ENCODE assay signal across 21 mouse cellular contexts in genomic region chr13:44131916-44132315, GRCm38 (mm10).
DNase-seq lines count a peak whose midpoint lies in the region; ATAC-seq and TF ChIP-seq lines count a peak whose summit lies in the region.
"Had no signal": no experiment of that assay in that cellular context is flagged by ENCODE, and none has a peak within 500 bp of the region (broad histone marks: within the 10 kb centered on the region; RNA-seq: fewer than 3 reads in every experiment).

No protein-coding gene starts in this region.

- intact Hi-C loops in left cerebral cortex, postnatal 4 days (cut with DNase I), result no loop called here
- intact Hi-C loops in left cerebral cortex, postnatal 14 days (cut with DNase I), result no loop called here

- no peak overlapping the region for H3K27ac ChIP-seq in forebrain, embryonic 14.5 days (ENCODE audit: low read depth, low read length)
- no peak overlapping the region for H3K27ac ChIP-seq in forebrain, embryonic 11.5 days (ENCODE audit: low read depth, low read length)
- no peak overlapping the region for H3K27ac ChIP-seq in forebrain, postnatal 0 days (ENCODE audit: low read depth, low read length)
- H3K27ac ChIP-seq: embryonic facial prominence, embryonic 15.5 days; gastrocnemius, adult 2 months; hindbrain, embryonic 12.5 days; intestine, embryonic 15.5 days had no signal

- peak; percentile 46 for DNase-seq in forebrain, embryonic 14.5 days (ENCODE audit: low spot score)
- no peak for DNase-seq in forebrain, embryonic 11.5 days (ENCODE audit: low spot score)
- DNase-seq in left cerebral cortex, postnatal 4 days, result peak; percentile 58
- DNase-seq in left cerebral cortex, postnatal 14 days (ENCODE audit: low spot score in 2 of 2), result no peak
- peak; percentile 30 for DNase-seq in brain, embryonic 18.5 days (ENCODE audit: low read depth, low spot score)
- DNase-seq in forebrain, postnatal 0 days, result peak; percentile 62
- DNase-seq in ovary, postnatal 10 days (ENCODE audit: low spot score), result no peak
- DNase-seq: adrenal gland, adult 2 months; adrenal gland, postnatal 25 days; cerebellum, adult 11 months; cerebellum, adult 9-10 months; embryo, embryonic 11 days; gastrocnemius, adult 2 months; gastrocnemius, postnatal 25 days; heart, postnatal 10 days; heart, postnatal 4 days; kidney, adult 2 months had no signal

- H3K9ac ChIP-seq in forebrain, embryonic 14.5 days (ENCODE audit: low read length), result no peak overlapping the region
- H3K9ac ChIP-seq in forebrain, embryonic 11.5 days (ENCODE audit: low read length), result no peak overlapping the region
- no peak overlapping the region for H3K9ac ChIP-seq in forebrain, postnatal 0 days
- H3K9ac ChIP-seq: embryonic facial prominence, embryonic 15.5 days; hindbrain, embryonic 12.5 days; intestine, embryonic 15.5 days had no signal

- H3K27me3 ChIP-seq in forebrain, embryonic 14.5 days (replicated peaks; ENCODE audit: control insufficient read depth, insufficient read depth, low read length), result no peaks in the 10 kb centered on the region
- H3K27me3 ChIP-seq in forebrain, embryonic 11.5 days (ENCODE audit: control insufficient read depth, insufficient read depth, low read length), result no peaks in the 10 kb centered on the region
- H3K27me3 ChIP-seq in forebrain, postnatal 0 days (ENCODE audit: insufficient read depth, low read length), result no peaks in the 10 kb centered on the region
- H3K27me3 ChIP-seq: embryonic facial prominence, embryonic 15.5 days; hindbrain, embryonic 12.5 days; intestine, embryonic 15.5 days had no signal

- no peak overlapping the region for H3K4me2 ChIP-seq in forebrain, embryonic 14.5 days (ENCODE audit: low read length)
- no peak overlapping the region for H3K4me2 ChIP-seq in forebrain, embryonic 11.5 days (ENCODE audit: low read depth, low read length, severe bottlenecking)
- no peak overlapping the region for H3K4me2 ChIP-seq in forebrain, postnatal 0 days (ENCODE audit: low read depth)
- H3K4me2 ChIP-seq: embryonic facial prominence, embryonic 15.5 days; hindbrain, embryonic 12.5 days; intestine, embryonic 15.5 days had no signal

- no peaks in the 10 kb centered on the region for H3K4me1 ChIP-seq in forebrain, embryonic 14.5 days (ENCODE audit: control insufficient read depth, insufficient read depth, low read length)
- no peaks in the 10 kb centered on the region for H3K4me1 ChIP-seq in forebrain, embryonic 11.5 days (replicated peaks; ENCODE audit: control insufficient read depth, insufficient read depth, low read length)
- no peaks in the 10 kb centered on the region for H3K4me1 ChIP-seq in forebrain, postnatal 0 days (ENCODE audit: insufficient read depth)
- H3K4me1 ChIP-seq: intestine, embryonic 15.5 days had no signal

- WGBS in forebrain, embryonic 14.5 days, result 63% methylated on average over 5 of the region's 5 CpGs
- 85% methylated on average over 5 of the region's 5 CpGs for WGBS in forebrain, embryonic 11.5 days
- WGBS in forebrain, postnatal 0 days, result 37% methylated on average over 5 of the region's 5 CpGs

- no peak overlapping the region for H3K4me3 ChIP-seq in forebrain, embryonic 14.5 days (ENCODE audit: low read depth, low read length)
- H3K4me3 ChIP-seq in forebrain, embryonic 11.5 days (ENCODE audit: low read depth, low read length), result no peak overlapping the region
- no peak overlapping the region for H3K4me3 ChIP-seq in forebrain, postnatal 0 days (ENCODE audit: low read depth, low read length)
- H3K4me3 ChIP-seq: embryonic facial prominence, embryonic 15.5 days; erythroblast, embryonic 14.5 days; gastrocnemius, adult 2 months; hindbrain, embryonic 12.5 days; intestine, embryonic 15.5 days had no signal

- no peaks in the 10 kb centered on the region for H3K9me3 ChIP-seq in forebrain, embryonic 14.5 days (replicated peaks; ENCODE audit: control insufficient read depth, low read length)
- no peaks in the 10 kb centered on the region for H3K9me3 ChIP-seq in forebrain, embryonic 11.5 days (ENCODE audit: control insufficient read depth, low read length)
- no peaks in the 10 kb centered on the region for H3K9me3 ChIP-seq in forebrain, postnatal 0 days (ENCODE audit: low read length)
- H3K9me3 ChIP-seq: embryonic facial prominence, embryonic 15.5 days; hindbrain, embryonic 12.5 days; intestine, embryonic 15.5 days had no signal

- no peak for TF ChIP-seq CTCF in forebrain, postnatal 0 days (IDR thresholded peaks at IDR 0.05; ENCODE audit: low read depth)

- ATAC-seq in forebrain, embryonic 14.5 days, result no peak
- no peak for ATAC-seq in forebrain, embryonic 11.5 days (replicated peaks; ENCODE audit: low FRiP score)
- ATAC-seq in forebrain, postnatal 0 days, result peak; percentile 78
- ATAC-seq: intestine, embryonic 15.5 days had no signal

- H3K36me3 ChIP-seq in forebrain, embryonic 14.5 days (ENCODE audit: control insufficient read depth, insufficient read depth, low read length), result no peaks in the 10 kb centered on the region
- H3K36me3 ChIP-seq in forebrain, embryonic 11.5 days (ENCODE audit: control insufficient read depth, insufficient read depth, low read length), result no peaks in the 10 kb centered on the region
- H3K36me3 ChIP-seq in forebrain, postnatal 0 days (ENCODE audit: insufficient read depth), result no peaks in the 10 kb centered on the region
- H3K36me3 ChIP-seq: embryonic facial prominence, embryonic 15.5 days; hindbrain, embryonic 12.5 days; intestine, embryonic 15.5 days had no signal

Comparison
In these comparisons a context has a peak if more than half of its experiments do, and no peak if none do; other contexts are left out.
1. DNase-seq: peak in forebrain, embryonic 14.5 days (single experiment), left cerebral cortex, postnatal 4 days (single experiment), brain, embryonic 18.5 days (single experiment) and forebrain, postnatal 0 days (single experiment); none in forebrain, embryonic 11.5 days (single experiment), left cerebral cortex, postnatal 14 days (0 of 2) and ovary, postnatal 10 days (single experiment).